Mouse (Mus musculus) neural tube, embryonic 13.5 days (tissue): ENCODE measurements around the gene Ap2a1. TPM values are rescaled to one million over a fixed set of nuclear protein-coding genes. Genes with fewer than 3 reads are reported as not detected.

Source experiments
- ATAC-seq: fragments of 200-750 bp; cut with Nextera tagmentation; 2 replicates; pipeline ENCODE4 v1.8.0; 2017; ENCODE audit warnings: low read depth, mild to moderate bottlenecking, moderate TSS enrichment, moderate library complexity
- H3K27ac ChIP-seq: fragments of 300-500 bp; sonication (generic); replicated peaks from 2 replicates; pipeline ENCODE4 v1.5.1; 2015; ENCODE audit warnings: moderate library complexity, mild to moderate bottlenecking, inconsistent platforms
- H3K27me3 ChIP-seq: fragments of 300-500 bp; sonication (generic); 2 replicates; pipeline ENCODE4 v1.6.1; 2015; ENCODE audit warnings: mild to moderate bottlenecking, inconsistent platforms
- H3K36me3 ChIP-seq: fragments of 300-500 bp; sonication (generic); 2 replicates; pipeline ENCODE4 v1.6.1; 2015; ENCODE audit warnings: mild to moderate bottlenecking, inconsistent platforms
- H3K4me1 ChIP-seq: fragments of 300-500 bp; sonication (generic); replicated peaks from 2 replicates; pipeline ENCODE4 v1.6.1; 2015; ENCODE audit warnings: inconsistent platforms
- H3K4me2 ChIP-seq: fragments of 300-500 bp; sonication (generic); 2 replicates; pipeline ENCODE4 v1.6.1; 2015; ENCODE audit warnings: inconsistent platforms, mild to moderate bottlenecking, moderate library complexity
- H3K4me3 ChIP-seq: fragments of 300-500 bp; sonication (generic); 2 replicates; pipeline ENCODE4 v1.5.1; 2015; ENCODE audit warnings: mild to moderate bottlenecking, inconsistent platforms
- H3K9ac ChIP-seq: fragments of 300-500 bp; sonication (generic); 2 replicates; pipeline ENCODE4 v1.6.1; 2015; ENCODE audit warnings: moderate library complexity, mild to moderate bottlenecking, inconsistent platforms
- H3K9me3 ChIP-seq: fragments of 300-500 bp; sonication (generic); 2 replicates; pipeline ENCODE4 v1.6.1; 2016; ENCODE audit warnings: inconsistent platforms
- WGBS: fragments of 180-500 bp; shearing (Covaris S2); methylation state at CpG from one replicate; pipeline ENCODE4 v1.1.7; 2015; 5-methylcytosine and 5-hydroxymethylcytosine counted together
- polyA plus RNA-seq: library from polyadenylated mRNA; unstranded; fragments of >200 nt; fragmentation: Nextera tagmentation; extraction: Ambion mirVana; gene quantifications from 2 replicates; pipeline ENCODE4 v1.2.1, GENCODE M21; 2015

Ap2a1 gene
- polyA plus RNA-seq, 1 experiment from 2014 or later, result 116 TPM

- no peaks in the 10 kb centered on the region for H3K9me3 ChIP-seq
- H3K36me3 ChIP-seq, result no peaks in the 10 kb centered on the region
- WGBS, result 1% methylated on average over 10 of the region's 10 CpGs
- peak overlapping the region; percentile 73 for H3K4me2 ChIP-seq
- H3K27ac ChIP-seq, result peak overlapping the region; percentile 46; the same call in 1 of the 2 replicates
- H3K4me1 ChIP-seq, result peaks cover 19% of the 10 kb centered on the region
- H3K4me3 ChIP-seq, result peak overlapping the region; percentile 45
- H3K9ac ChIP-seq, result peak overlapping the region; percentile 71; the same call in 1 of the 2 replicates
- peaks cover 46% of the 10 kb centered on the region for H3K27me3 ChIP-seq
- ATAC-seq, result peak; percentile 52
Measured at GRCm38 (mm10) chr7:44951960-44952359, 22.7 kb upstream of the Ap2a1 start.

GRCm38 (mm10) chr7:44949922-44950321, 20.6 kb upstream of the Ap2a1 start:
- H3K4me1 ChIP-seq, result peaks cover 12% of the 10 kb centered on the region
- H3K27me3 ChIP-seq, result peaks cover 46% of the 10 kb centered on the region
- no peak overlapping the region for H3K4me3 ChIP-seq
- WGBS, result 80% methylated on average over 6 of the region's 6 CpGs
- ATAC-seq, result no peak
- no peak overlapping the region for H3K4me2 ChIP-seq
- H3K36me3 ChIP-seq, result no peaks in the 10 kb centered on the region
- no peaks in the 10 kb centered on the region for H3K9me3 ChIP-seq
- H3K27ac ChIP-seq, result no peak overlapping the region
- no peak overlapping the region for H3K9ac ChIP-seq

GRCm38 (mm10) chr7:44942904-44943303, 13.6 kb upstream of the Ap2a1 start, which contains the start of gene Tsks:
Tsks (plus strand) TSS chr7:44943204.
- H3K27me3 ChIP-seq, result no peaks in the 10 kb centered on the region
- H3K4me3 ChIP-seq, result no peak within 1 kb of the TSS
- H3K9ac ChIP-seq, result no peak within 1 kb of the TSS
- no peaks in the 10 kb centered on the region for H3K9me3 ChIP-seq
- 78% methylated on average over 7 of the region's 7 CpGs for WGBS
- no peak within 1 kb of the TSS for H3K4me2 ChIP-seq
- ATAC-seq, result no peak
- H3K4me1 ChIP-seq, result no peaks in the 10 kb centered on the region
- no peaks in the 10 kb centered on the region for H3K36me3 ChIP-seq
- H3K27ac ChIP-seq, result no peak within 1 kb of the TSS

GRCm38 (mm10) chr7:44938680-44939079, 9.4 kb upstream of the Ap2a1 start:
- H3K27me3 ChIP-seq, result no peaks in the 10 kb centered on the region
- no peaks in the 10 kb centered on the region for H3K4me1 ChIP-seq
- no peak overlapping the region for H3K27ac ChIP-seq
- H3K9ac ChIP-seq, result no peak overlapping the region
- peaks cover 7% of the 10 kb centered on the region for H3K9me3 ChIP-seq
- no peaks in the 10 kb centered on the region for H3K36me3 ChIP-seq
- 90% methylated on average over 4 of the region's 4 CpGs for WGBS
- H3K4me3 ChIP-seq, result no peak overlapping the region
- H3K4me2 ChIP-seq, result no peak overlapping the region
- no peak for ATAC-seq

- H3K27me3 ChIP-seq, result no peaks in the 10 kb centered on the region
- peaks cover 33% of the 10 kb centered on the region for H3K36me3 ChIP-seq
- peak overlapping the region; percentile 96 for H3K4me3 ChIP-seq
- H3K4me1 ChIP-seq, result peaks cover 26% of the 10 kb centered on the region
- peak overlapping the region; percentile 98 for H3K9ac ChIP-seq
- no peaks in the 10 kb centered on the region for H3K9me3 ChIP-seq
- H3K4me2 ChIP-seq, result peak overlapping the region; percentile 83
- H3K27ac ChIP-seq, result peak overlapping the region; percentile 87; the same call in 1 of the 2 replicates
- no peak for ATAC-seq
- WGBS, result 11% methylated on average over 1 of the region's 1 CpGs
Measured at GRCm38 (mm10) chr7:44928570-44928969, 726 bp downstream of the Ap2a1 start.

- H3K27me3 ChIP-seq, result no peaks in the 10 kb centered on the region
- no peak overlapping the region for H3K4me2 ChIP-seq
- no peak overlapping the region for H3K27ac ChIP-seq
- H3K4me1 ChIP-seq, result peaks cover 23% of the 10 kb centered on the region
- H3K4me3 ChIP-seq, result no peak overlapping the region
- no peaks in the 10 kb centered on the region for H3K9me3 ChIP-seq
- no peak for ATAC-seq
- no peak overlapping the region for H3K9ac ChIP-seq
- 80% methylated on average over 3 of the region's 3 CpGs for WGBS
- H3K36me3 ChIP-seq, result peaks cover 56% of the 10 kb centered on the region
Measured at GRCm38 (mm10) chr7:44925468-44925867, 3.8 kb downstream of the Ap2a1 start.

- H3K4me1 ChIP-seq, result peaks cover 7% of the 10 kb centered on the region
- no peaks in the 10 kb centered on the region for H3K9me3 ChIP-seq
- H3K9ac ChIP-seq, result no peak overlapping the region
- no peak overlapping the region for H3K27ac ChIP-seq
- no peak for ATAC-seq
- no peak overlapping the region for H3K4me3 ChIP-seq
- H3K4me2 ChIP-seq, result no peak overlapping the region
- no peaks in the 10 kb centered on the region for H3K27me3 ChIP-seq
- H3K36me3 ChIP-seq, result peaks cover 65% of the 10 kb centered on the region
Measured at GRCm38 (mm10) chr7:44922530-44922929, 6.8 kb downstream of the Ap2a1 start.

GRCm38 (mm10) chr7:44919127-44919526, 10.2 kb downstream of the Ap2a1 start:
- Histone ChIP-seq H3K9me3 (no peaks in the 10 kb centered on the region), H3K36me3 (peaks cover 61% of the 10 kb centered on the region), H3K4me3 (no peak overlapping the region), H3K4me2 (no peak overlapping the region), H3K27me3 (no peaks in the 10 kb centered on the region), H3K9ac (no peak overlapping the region), H3K4me1 (no peaks in the 10 kb centered on the region), H3K27ac (no peak overlapping the region)
- ATAC-seq, result no peak
- whole genome bisulfite sequencing, result 85% methylated on average over 5 of the region's 5 CpGs

- 89% methylated on average over 3 of the region's 3 CpGs for WGBS
- no peak for ATAC-seq
- H3K36me3 ChIP-seq, result peaks cover 61% of the 10 kb centered on the region
Measured at GRCm38 (mm10) chr7:44918219-44918618, 11.1 kb downstream of the Ap2a1 start.

GRCm38 (mm10) chr7:44916881-44917280, 12.4 kb downstream of the Ap2a1 start:
- Histone ChIP-seq H3K4me1 (no peaks in the 10 kb centered on the region), H3K27me3 (no peaks in the 10 kb centered on the region), H3K4me2 (no peak overlapping the region), H3K27ac (no peak overlapping the region), H3K9me3 (no peaks in the 10 kb centered on the region), H3K36me3 (peaks cover 61% of the 10 kb centered on the region), H3K4me3 (no peak overlapping the region), H3K9ac (no peak overlapping the region)
- no peak for ATAC-seq
- 92% methylated on average over 4 of the region's 4 CpGs for WGBS

More at GRCm38 (mm10) chr7:44918219-44918618, 11.1 kb downstream of the Ap2a1 start:
- Histone ChIP-seq H3K4me2 (no peak overlapping the region), H3K27me3 (no peaks in the 10 kb centered on the region), H3K9me3 (no peaks in the 10 kb centered on the region), H3K4me1 (no peaks in the 10 kb centered on the region), H3K4me3 (no peak overlapping the region), H3K27ac (no peak overlapping the region), H3K9ac (no peak overlapping the region)

GRCm38 (mm10) chr7:44916191-44916590, 13.1 kb downstream of the Ap2a1 start:
- Histone ChIP-seq H3K27ac (no peak overlapping the region), H3K9ac (no peak overlapping the region), H3K36me3 (peaks cover 64% of the 10 kb centered on the region), H3K4me3 (no peak overlapping the region), H3K9me3 (no peaks in the 10 kb centered on the region), H3K27me3 (no peaks in the 10 kb centered on the region), H3K4me1 (no peaks in the 10 kb centered on the region), H3K4me2 (no peak overlapping the region)
- no peak for ATAC-seq
- 90% methylated on average over 6 of the region's 6 CpGs for WGBS

GRCm38 (mm10) chr7:44915314-44915713, 14.0 kb downstream of the Ap2a1 start:
- no peak overlapping the region for H3K27ac ChIP-seq
- H3K36me3 ChIP-seq, result peaks cover 69% of the 10 kb centered on the region
- H3K27me3 ChIP-seq, result no peaks in the 10 kb centered on the region
- no peak overlapping the region for H3K4me3 ChIP-seq
- no peaks in the 10 kb centered on the region for H3K9me3 ChIP-seq
- H3K4me2 ChIP-seq, result no peak overlapping the region
- 90% methylated on average over 9 of the region's 9 CpGs for WGBS
- H3K9ac ChIP-seq, result no peak overlapping the region
- ATAC-seq, result no peak
- H3K4me1 ChIP-seq, result no peaks in the 10 kb centered on the region

- WGBS, result 89% methylated on average over 2 of the region's 2 CpGs
- no peak for ATAC-seq
- no peak overlapping the region for H3K9ac ChIP-seq
- H3K4me2 ChIP-seq, result no peak overlapping the region
- H3K4me1 ChIP-seq, result no peaks in the 10 kb centered on the region
- H3K27ac ChIP-seq, result no peak overlapping the region
- no peak overlapping the region for H3K4me3 ChIP-seq
- no peaks in the 10 kb centered on the region for H3K9me3 ChIP-seq
- H3K36me3 ChIP-seq, result peaks cover 74% of the 10 kb centered on the region
- H3K27me3 ChIP-seq, result no peaks in the 10 kb centered on the region
Measured at GRCm38 (mm10) chr7:44914396-44914795, 14.9 kb downstream of the Ap2a1 start.
